Mouse (Mus musculus): ENCODE measurements around the gene Ppm1f. TPM values are rescaled to one million over a fixed set of nuclear protein-coding genes. Genes with fewer than 3 reads are reported as not detected.

Ppm1f gene
- total RNA-seq, 2 experiments from 2014 or later = 25.0 to 25.8 TPM

Other genes starting within 250 kb of the Ppm1f start
- gene Olfr19, start 220.1 kb upstream of the Ppm1f start, total RNA-seq (2021) = not detected
- under 1 TPM in 1 of 2 experiments, not detected in 1; 0.22 TPM for gene Spag6l, start 67.0 kb upstream of the Ppm1f start, total RNA-seq (2021)
- not detected for gene Igll1, start 32.5 kb upstream of the Ppm1f start, total RNA-seq (2021)
- gene Top3b, start 25.7 kb upstream of the Ppm1f start, total RNA-seq (2021) = 10 to 100 TPM; 25.2 to 32.6 TPM
- gene Vpreb1, start 25.6 kb upstream of the Ppm1f start, total RNA-seq (2021) = not detected
- 100 to 1,000 TPM; 109 to 110 TPM for gene Mapk1, start 86.9 kb downstream of the Ppm1f start, total RNA-seq (2021)
- gene Ypel1, start 173.2 kb downstream of the Ppm1f start, total RNA-seq (2021) = 1 to 10 TPM; 1.6 to 2.0 TPM
- 10 to 100 TPM; 39.7 to 40.4 TPM for gene Ppil2, start 214.8 kb downstream of the Ppm1f start, total RNA-seq (2021)
- gene 2610318N02Rik, start 228.7 kb downstream of the Ppm1f start, total RNA-seq (2021) = not detected
- gene Sdf2l1, start 235.9 kb downstream of the Ppm1f start, total RNA-seq (2021) = 10 to 100 TPM; 11.5 to 17.7 TPM
- 1 to 10 TPM; 1.6 to 1.7 TPM for gene Ydjc, start 248.2 kb downstream of the Ppm1f start, total RNA-seq (2021)